Mouse (Mus musculus) lung, adult 2 months (tissue): Measurements from ENCODE around the gene Arhgap31.

Source experiments
- CTCF ChIP-seq: fragments of 200-500 bp; IDR thresholded peaks from 2 replicates; pipeline ENCODE4 v1.5.1; 2011; ENCODE audit warnings: mild to moderate bottlenecking, low read length, control low read depth; ENCODE audit not compliant: insufficient read depth
- POLR2A ChIP-seq: fragments of 200-500 bp; IDR thresholded peaks from 2 replicates; pipeline ENCODE4 v1.6.1; 2011; ENCODE audit warnings: low read depth, mild to moderate bottlenecking, control low read depth, low read length, borderline replicate concordance; ENCODE audit errors: extremely low read depth

GRCm38 (mm10) chr16:38750803-38751202, 37.7 kb upstream of the Arhgap31 start:
- TF ChIP-seq CTCF (no peak), POLR2A (no peak)
